ENCODE assay signal across 17 mouse cellular contexts in genomic region chr7:122623753-122624152, GRCm38 (mm10). TPM values are rescaled to one million over a fixed set of nuclear protein-coding genes. Genes with fewer than 3 reads are reported as not detected.
"Had no signal": no experiment of that assay in that cellular context is flagged by ENCODE, and none has a peak within 500 bp of the region (broad histone marks: within the 10 kb centered on the region; RNA-seq: fewer than 3 reads in every experiment).

No protein-coding gene starts in this region.

- H3K27me3 ChIP-seq: limb, embryonic 12.5 days; liver, embryonic 12.5 days; lung, embryonic 15.5 days; midbrain, embryonic 15.5 days had no signal

- ATAC-seq: intestine, postnatal 0 days; liver, embryonic 12.5 days; midbrain, embryonic 15.5 days had no signal

- H3K4me3 ChIP-seq: limb, embryonic 12.5 days; liver, embryonic 12.5 days; lung, embryonic 15.5 days; midbrain, embryonic 15.5 days had no signal

- H3K9ac ChIP-seq: limb, embryonic 12.5 days; liver, embryonic 12.5 days; lung, embryonic 15.5 days; midbrain, embryonic 15.5 days had no signal

- H3K27ac ChIP-seq: limb, embryonic 12.5 days; liver, embryonic 12.5 days; lung, embryonic 15.5 days; macrophage had no signal

- H3K9me3 ChIP-seq: liver, embryonic 12.5 days; lung, embryonic 15.5 days; midbrain, embryonic 15.5 days had no signal

- DNase-seq: kidney, adult 9 months; kidney, postnatal 10 days; kidney, postnatal 4 days; lung, postnatal 14 days; right cerebral cortex, adult 18-20 months; right cerebral cortex, postnatal 25 days; thymus, postnatal 4 days had no signal

- H3K36me3 ChIP-seq: limb, embryonic 12.5 days; liver, embryonic 12.5 days; lung, embryonic 15.5 days; midbrain, embryonic 15.5 days had no signal

- H3K4me2 ChIP-seq: limb, embryonic 12.5 days; liver, embryonic 12.5 days; lung, embryonic 15.5 days; midbrain, embryonic 11.5 days; midbrain, embryonic 15.5 days had no signal

- H3K4me1 ChIP-seq: limb, embryonic 12.5 days; liver, embryonic 12.5 days; lung, embryonic 15.5 days; megakaryocyte, embryonic 14.5 days had no signal

RNA-seq across cellular contexts. Expression of gene Cacng3, which starts 46.5 kb away (rescaled TPM):
- polyA plus RNA-seq: intestine, postnatal 0 days; limb, embryonic 12.5 days; liver, embryonic 12.5 days; macrophage; small intestine, adult 2 months; thymus, postnatal 0 days had no signal
